Mouse (Mus musculus) kidney, postnatal 4 days (tissue): Measurements from ENCODE around the gene Hsd11b2.

ENCODE experiments used
- DNase-seq, 2 experiments: peaks; one replicate each; pipeline ENCODE4 v3.0.0; 2021; ENCODE audit warnings: mixed read lengths in 2 of 2

Gene Hsd11b2

DNA sequence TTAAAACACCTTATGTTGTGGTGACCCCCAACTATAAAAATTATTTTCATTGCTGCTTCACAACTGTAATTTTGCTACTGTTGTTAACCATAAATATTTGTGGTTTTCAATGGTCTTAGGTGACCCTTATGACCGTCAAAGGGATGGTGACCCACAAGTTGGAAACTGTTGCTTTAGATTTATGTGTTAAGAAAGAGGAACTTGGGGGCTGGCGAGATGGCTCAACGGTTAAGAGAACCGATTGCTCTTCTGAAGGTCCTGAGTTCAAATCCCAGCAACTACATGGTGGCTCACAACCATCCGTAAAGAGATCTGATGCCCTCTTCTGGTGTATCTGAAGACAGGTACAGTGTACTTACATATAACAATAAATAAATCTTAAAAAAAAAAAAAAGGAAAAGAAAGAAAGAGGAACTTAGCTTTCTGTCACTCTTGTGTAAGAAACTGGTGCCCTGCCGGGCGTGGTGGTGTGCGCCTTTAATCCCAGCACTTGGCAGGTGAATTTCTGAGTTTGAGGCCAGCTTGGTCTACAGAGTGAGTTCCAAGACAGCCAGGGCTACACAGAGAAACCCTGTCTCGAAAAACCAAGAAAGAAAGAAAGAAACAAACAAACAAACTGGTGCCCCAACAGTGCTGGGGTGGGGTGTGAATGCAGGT lies 46.1 kb downstream of the Hsd11b2 start:
- DNase-seq = peak in 1 of 2 experiments; percentile 12

- DNase-seq = no peak
Observed at GRCm38 (mm10) chr8:105565401-105565881, 46.9 kb downstream of the Hsd11b2 start.

GRCm38 (mm10) chr8:105565952-105566702 lies 47.6 kb downstream of the Hsd11b2 start, which contains the start of gene Atp6v0d1:
Atp6v0d1 (minus strand) TSS chr8:105566047.
- DNase-seq = peak; percentile 99 to 100

DNA sequence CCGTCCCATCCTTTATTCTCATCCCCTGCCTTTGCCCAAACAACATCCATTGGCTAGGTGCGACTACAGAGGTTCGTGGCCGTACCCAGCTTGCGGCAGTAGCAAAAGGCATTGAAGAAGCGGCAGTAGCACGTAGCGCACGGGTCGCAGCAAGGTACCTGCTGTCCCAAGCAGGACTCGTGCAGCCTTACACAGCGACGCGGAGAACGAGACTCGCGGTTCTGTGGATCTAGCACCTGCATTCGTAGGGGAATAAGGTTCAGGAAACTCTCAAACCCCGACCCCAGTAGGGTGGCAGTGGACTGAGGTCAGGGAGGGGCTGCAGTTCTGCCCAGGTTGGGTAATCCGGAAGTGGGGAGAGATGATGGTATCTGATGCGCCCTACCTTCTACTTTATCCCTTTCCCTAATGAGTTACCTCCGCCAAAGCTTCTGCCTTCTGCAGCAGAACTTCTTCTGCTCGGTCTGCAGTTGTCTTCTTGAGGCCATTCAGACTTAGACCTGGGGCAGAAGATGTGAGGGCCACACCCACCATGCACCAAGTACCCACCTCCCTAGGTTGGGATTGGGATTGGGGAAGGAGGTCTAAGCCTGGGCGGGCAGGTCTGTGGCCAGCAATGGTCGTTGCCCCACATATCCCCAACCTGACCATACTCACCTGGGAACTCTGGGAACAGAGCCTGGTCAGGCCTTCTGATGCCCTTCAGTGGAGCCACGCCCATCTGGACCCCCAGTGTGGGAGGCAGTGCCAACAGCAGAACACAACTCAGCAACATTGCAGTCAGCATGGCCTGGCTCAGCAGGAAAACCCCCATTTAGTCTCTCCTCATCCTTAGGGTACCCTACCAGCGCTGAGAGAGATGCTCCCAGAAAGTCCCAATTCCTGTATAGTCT lies 48.4 kb downstream of the Hsd11b2 start:
- DNase-seq = peak; percentile 41 to 51

DNA sequence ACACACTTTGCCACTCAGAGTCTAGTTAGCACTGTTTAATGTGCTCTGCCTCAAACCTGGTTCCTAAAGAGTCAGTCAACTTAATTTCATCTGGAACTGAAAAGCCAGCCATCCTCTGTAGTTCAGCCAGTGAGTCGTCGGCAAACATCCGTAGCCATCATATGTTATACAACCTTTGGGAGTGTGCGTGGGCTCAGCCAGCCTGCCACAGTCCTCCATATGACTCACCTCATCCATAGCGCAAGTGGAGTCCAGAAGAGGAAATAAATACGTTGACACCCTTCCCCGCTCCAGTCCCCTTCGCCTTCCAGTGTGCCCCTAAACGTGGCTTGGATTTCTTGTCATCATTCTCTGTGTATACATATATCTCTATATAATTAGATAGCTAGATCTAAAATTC lies 53.3 kb downstream of the Hsd11b2 start:
- no peak for DNase-seq

DNA sequence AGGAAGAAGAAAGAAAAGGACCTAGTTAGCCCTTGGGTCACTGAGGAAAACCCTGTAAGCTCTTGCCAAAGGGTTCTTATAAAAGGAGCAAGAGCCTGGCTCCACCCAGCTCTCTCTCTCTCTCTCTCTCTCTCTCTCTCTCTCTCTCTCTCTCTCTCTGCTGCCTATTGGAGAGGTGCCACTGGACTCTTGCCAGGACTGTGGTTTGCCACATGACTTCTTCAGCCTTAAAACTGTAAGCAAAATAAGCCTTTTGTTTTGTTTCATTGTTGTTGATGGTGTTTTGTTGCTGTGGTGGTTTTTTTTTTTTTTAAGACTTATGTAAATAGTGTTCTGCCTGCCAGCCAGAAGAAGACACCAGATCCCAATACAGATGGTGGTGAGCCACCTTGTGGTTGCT lies 54.9 kb downstream of the Hsd11b2 start:
- peak; percentile 64 to 75 for DNase-seq
